Mouse (Mus musculus) adrenal gland, adult 8-10 months (tissue): ENCODE measurements around the gene Wdr72. TPM values are rescaled to one million over a fixed set of nuclear protein-coding genes. Genes with fewer than 3 reads are reported as not detected.
A peak's percentile ranks its signal among the peaks of the same experiment; 100 is the strongest.

Experiments
- DNase-seq: peaks from one replicate; pipeline ENCODE4 v3.0.0; 2022
- total RNA-seq, 4 experiments: library from RNA; stranded (reverse); gene quantifications; 2 replicates each; pipeline ENCODE4 v1.2.4; 2022

The Wdr72 gene
- under 1 TPM in 1 of 4 experiments, not detected in 3; 0.13 TPM for total RNA-seq

- no peak for DNase-seq
Measured at GRCm38 (mm10) chr9:74109761-74110460, at the start of gene Wdr72. Wdr72 (plus strand) TSS chr9:74110356.

GRCm38 (mm10) chr9:74066278-74066677 lies 43.9 kb upstream of the Wdr72 start:
- no peak for DNase-seq

GRCm38 (mm10) chr9:74066766-74067165 lies 43.4 kb upstream of the Wdr72 start:
- DNase-seq = no peak

- DNase-seq = no peak
Measured at GRCm38 (mm10) chr9:74075958-74076357, 34.2 kb upstream of the Wdr72 start.

DNA sequence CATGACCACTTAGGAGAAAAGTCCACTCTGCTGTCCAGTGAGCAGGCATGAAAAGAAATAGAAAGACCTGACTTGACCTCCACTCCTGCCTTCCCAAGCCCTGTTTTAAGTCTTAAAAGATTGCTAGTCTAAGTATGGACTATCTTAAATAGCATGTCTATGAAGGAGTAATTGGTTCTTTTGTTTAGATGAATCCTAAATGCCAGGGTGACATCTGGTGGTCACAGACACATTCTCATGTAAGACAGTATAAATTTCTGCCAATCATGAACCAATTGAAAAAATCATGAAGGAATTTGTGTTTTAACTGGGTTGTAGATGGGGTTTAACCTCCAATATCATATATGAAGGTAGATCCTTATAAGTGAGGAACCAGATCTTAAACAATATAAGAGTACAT lies 31.7 kb upstream of the Wdr72 start:
- no peak for DNase-seq

DNA sequence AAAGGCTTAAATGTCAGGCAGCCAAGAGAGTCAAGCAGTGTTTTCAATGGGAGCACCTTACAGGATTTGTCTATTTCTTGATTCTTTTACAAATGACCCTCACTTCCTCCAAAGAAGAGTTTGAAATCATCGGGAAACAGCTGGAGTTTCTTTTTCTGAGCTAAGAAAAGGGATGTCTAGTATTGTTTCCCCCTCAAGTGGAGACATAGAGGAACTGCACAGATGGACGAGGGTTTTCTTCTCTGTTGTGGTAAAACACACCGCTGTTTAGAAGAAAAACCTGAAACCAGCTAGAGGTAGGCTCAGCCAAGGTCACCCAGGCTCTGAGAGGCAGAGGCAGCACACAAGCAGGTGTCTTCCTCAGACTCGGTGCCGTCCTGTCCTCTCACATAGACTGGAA lies 29.9 kb upstream of the Wdr72 start:
- DNase-seq = no peak

DNA sequence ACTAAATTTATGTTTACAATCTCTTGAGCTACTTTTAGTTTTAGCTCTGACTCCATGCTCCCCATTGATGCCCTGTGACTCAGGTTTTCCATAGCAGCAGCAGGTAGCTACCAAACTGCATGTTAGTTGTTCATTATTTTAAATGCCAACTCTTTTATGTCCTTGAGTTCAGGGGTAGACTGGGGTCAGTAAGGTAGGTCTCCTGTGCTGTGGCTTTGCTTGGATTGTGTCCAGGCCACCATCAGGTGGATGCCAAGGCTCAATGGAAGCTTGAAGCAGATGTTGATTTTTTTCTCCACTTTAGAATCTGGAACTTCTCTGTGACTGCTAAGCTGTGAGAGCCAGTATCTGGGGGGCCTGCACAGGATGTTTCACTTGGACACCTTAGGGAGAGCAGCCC lies 8.6 kb upstream of the Wdr72 start:
- no peak for DNase-seq

DNA sequence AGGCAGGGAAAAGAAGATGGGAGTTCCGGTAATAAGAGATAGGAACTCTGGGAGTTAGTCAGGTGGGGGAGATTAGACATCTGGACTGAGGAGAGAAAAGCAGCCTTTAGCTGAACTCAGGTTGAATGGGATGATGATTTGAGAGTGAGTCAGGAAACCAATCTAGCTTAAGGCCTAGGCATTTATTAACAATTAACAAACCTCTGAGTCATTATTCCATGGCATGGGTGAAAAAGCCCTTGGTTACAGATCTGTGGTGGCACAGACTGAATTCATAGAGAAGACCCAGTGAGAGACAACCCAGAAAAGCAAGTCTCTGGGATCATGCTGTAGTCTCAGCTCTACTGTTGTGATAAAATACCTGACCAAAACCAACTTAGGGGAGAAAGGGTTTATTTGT lies 7.5 kb upstream of the Wdr72 start:
- no peak for DNase-seq

GRCm38 (mm10) chr9:74110461-74110816 lies 283 bp downstream of the Wdr72 start:
- DNase-seq = no peak

DNA sequence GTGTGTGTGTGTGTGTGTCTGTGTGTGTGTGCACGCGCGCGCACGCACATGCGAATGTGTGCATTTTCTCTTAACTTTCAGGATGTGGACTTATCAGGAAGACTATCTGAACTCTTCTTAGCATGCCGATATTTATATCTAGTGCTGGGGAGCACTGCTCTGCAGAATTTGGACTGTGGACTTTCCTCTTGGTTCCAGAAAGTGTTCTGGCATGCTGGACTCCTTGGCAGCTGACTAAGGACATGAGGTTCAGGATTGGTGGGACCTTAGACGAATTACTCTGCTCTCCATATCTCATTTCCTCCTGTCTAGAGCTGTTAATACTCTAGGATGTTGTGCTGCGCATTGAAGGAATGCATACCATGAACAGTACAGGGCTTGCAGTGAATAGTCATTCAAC lies 2.4 kb downstream of the Wdr72 start:
- no peak for DNase-seq

DNA sequence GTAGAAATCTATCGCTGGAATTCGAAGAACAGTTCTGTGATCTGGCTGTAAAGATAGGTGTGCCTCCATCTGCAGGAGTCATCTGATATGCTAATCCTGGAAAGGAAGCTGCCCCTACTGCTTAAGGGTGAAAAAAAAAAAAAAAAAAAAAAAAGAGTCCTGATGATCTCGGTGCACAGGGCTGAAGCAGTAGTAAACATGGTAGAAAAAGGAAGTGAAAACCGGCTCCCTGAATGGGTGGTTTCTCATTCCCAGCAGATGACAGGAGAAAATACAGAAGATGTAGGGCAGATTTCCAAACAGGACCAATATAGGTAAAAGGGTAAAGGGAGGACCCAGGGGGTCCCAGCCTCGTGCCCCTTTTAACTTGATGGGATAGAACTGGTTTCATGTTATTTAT lies 16.1 kb downstream of the Wdr72 start:
- DNase-seq = no peak

- no peak for DNase-seq
Measured at GRCm38 (mm10) chr9:74134010-74134409, 23.9 kb downstream of the Wdr72 start.

DNA sequence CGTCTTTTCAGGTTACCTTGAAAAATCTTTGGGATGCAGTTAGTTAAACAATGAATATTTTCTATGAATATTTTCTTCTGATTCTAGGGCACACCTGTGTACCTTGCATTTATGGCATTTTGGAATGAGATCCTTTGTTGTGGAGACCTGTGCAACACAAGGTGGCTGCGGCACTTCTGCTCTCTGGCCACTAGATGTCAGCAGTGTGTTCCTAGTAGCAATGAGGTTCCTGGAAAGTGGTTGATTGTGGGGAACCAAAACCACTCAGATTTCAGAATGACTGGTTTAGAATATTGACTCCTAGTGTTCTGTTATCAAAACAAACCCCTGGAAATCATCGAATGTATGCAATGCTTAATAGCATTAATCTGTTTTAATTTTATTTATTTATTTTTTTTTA lies 31.7 kb downstream of the Wdr72 start:
- DNase-seq = peak; percentile 7

- no peak for DNase-seq
Measured at GRCm38 (mm10) chr9:74142705-74143104, 32.5 kb downstream of the Wdr72 start.

DNA sequence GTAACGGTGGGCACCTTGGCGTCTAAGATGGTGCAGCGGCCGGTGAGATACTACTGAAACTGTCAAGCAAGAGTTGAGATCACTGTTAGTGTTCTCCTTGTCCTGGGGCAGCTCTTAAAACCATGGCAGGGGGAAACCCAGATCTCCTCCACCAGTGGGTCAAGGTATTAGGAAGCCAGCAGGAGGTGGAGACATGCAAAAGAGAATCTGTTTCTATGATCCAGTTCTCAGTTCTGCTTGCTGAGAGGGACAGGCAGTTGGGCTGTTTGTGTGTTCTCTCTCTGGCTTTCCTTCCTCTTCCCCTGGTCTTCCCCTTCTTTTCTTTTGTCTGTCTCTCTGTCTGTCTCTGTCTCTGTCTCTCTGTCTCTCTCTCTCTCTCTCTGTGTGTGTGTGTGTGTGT lies 35.0 kb downstream of the Wdr72 start:
- no peak for DNase-seq

DNA sequence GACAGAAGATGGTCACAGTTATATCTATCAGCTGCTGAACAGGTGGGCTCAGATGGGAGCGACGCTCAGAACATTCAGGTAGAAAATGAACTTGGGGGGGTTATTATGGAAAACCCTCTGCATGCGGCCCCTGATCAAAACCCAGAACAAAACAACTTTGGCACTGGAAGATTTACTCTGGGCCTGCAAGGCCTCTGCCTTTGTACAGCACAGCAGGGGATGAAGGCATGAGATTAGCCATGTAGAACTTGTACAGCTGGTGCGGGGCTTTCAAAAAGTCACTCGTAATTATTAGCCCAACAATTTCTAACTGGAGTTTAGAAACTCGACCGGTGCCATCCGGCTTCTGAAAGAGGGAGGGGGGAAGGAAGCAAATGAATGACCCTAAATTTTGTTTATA lies 38.1 kb downstream of the Wdr72 start:
- DNase-seq = no peak

DNA sequence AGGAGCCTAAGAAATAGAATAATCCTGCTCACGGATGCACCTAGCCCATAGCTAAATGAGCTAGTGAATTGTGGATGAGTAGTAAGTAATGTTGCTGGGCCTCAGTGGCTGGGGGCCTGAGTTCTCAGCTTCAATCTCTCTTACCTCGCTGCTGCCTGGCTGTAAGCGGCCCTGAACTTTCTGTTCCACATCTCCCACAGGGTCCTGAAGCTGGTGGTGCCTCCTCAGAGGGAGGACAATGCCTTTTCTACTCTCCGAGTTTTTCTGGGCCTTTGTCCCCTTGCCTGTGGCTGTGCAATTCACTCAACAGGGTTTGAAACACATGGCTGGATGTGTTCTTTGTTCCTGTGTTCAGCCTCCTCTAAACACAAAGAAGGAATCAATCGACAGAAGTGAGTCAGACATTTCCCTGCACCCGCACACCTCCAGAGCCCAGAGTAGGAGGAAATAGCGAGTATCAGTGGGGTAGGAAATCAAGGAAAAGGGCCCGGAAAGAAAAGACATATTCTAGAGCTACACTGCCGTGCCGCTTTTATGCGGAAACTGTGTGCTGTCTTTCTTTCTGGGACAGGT lies 50.3 kb downstream of the Wdr72 start:
- no peak for DNase-seq

DNA sequence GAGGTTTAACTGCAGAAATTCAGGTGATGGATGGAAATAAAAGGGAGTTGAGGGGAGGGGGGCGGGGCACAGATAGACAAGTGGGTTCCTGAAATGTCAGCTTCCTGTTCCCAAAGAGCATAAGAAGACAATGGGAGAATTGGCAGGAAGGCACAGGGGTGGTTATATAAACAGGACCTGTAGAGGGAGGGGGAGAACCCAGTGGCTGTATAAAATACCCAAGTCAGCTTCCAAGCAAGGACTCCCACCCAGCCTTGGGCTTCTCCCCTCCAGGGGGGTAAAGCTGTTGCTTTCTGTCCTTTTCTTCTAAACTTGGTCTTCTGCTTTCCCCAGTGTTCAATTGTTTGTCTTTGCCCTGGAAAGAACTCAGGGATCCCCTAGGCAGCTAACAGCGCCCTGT lies 55.5 kb downstream of the Wdr72 start:
- DNase-seq = no peak

DNA sequence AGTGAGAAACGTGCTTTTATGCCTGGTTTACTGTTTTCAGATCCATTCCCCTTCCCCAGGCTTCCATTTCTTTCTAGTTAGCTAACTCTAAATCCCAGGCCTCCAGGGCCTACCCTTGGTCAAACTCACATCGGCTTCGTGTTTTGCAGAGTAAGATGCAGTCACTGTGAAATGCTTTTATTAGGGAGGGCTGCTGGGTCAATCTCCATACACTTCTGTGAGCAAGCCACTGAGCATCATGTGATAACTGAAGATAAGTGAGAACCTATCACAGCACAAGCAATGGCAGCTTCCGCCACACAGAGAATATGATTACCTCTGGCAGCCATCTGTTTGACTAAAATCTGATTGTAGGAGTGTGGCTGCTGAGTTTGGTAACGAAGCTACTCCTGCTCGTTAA lies 59.7 kb downstream of the Wdr72 start:
- DNase-seq = no peak

GRCm38 (mm10) chr9:74186748-74187400 lies 76.7 kb downstream of the Wdr72 start:
- DNase-seq = no peak

DNA sequence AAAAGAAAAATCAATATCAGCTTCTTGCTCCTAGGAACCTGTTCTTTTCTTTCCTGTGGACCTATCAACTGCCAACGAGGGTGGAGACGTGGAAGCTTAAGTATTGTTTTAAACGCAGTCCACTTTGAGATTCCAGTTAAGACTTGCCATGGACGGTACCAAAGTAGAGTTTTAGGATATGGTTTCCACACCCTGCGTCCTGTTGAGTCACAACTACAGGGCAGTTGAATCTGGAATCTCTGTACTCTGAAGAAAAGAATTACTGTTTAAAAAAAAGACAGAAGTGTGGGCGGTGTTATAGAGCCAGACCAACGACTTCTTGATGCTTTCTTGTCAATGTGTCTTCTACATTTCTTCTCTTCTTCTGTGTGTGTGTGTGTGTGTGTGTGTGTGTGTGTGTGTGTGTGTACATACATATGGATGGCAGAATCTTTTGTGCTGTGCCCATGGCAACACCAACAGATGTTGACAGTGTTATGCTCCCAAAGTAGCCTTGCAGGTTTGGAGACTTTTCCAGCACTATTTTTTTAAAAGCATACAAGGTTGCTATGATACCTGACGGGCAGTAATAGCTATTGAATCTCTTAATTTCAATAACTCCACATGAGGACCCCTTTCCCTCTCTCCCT lies 77.4 kb downstream of the Wdr72 start:
- no peak for DNase-seq

- DNase-seq = no peak
Measured at GRCm38 (mm10) chr9:74194898-74195297, 84.7 kb downstream of the Wdr72 start.

- DNase-seq = no peak
Measured at GRCm38 (mm10) chr9:74228272-74228671, 118.1 kb downstream of the Wdr72 start.

DNA sequence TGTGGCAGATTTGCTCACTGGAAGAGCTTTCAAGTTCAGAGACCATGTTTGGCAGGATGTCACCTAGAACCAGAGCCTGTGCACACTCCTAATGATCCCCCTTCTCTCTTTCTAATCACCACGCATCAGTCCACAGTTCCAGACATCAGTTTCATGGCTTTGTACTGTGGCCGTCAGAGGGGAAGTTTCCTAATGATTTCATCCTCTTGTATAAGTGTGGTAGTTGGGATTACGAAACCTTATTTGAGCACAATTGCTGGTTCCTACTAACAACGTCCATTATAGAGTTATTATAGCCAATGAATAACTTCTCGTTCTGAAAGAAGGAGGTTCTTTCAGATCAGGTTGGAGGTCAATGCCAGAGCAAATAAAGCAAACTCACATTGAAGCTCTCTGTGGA lies 131.1 kb downstream of the Wdr72 start:
- no peak for DNase-seq
